Mouse (Mus musculus): ENCODE measurements around the gene Hecw2.

Hecw2 gene

DNA sequence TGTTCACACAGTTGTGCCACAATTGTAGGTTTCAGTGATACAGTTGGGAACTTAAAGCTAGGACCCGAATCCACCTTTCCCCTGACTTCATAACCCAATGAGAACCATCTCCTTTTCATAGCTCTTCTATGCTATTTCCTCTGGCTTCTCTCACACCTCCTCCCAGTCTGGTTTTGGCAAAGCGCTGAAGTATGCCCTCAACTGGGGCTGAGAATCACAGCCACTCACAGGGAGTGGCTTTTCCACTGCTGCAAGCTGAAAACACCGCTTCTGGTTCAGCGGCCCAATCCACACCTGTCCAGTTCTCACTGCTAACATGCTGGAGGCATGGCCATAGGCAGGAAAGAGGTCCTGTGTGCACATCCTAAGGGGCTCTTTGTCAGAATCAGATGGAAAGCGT lies 300.7 kb downstream of the Hecw2 start:
- DNase-seq (ENCODE audit: low spot score in 2 of 2) = no peak

DNA sequence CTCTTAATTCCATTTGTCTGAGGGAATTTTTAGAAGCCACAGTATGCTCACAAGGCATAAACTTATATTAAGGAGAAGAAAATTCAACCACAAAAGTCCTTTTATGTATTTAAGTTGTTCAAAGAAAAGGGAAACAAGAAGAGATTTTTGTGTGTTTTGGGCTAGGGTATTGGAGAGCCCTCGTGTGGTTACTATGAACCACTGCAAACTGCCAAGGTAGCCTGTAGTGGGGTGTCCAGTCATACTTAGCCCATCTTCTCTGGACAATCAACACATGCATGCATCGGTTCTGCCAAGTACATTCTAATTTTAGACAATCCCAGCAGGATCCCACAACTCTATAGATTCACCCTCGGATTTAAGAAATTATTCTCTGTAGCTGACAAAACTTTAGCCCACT lies 304.6 kb downstream of the Hecw2 start:
- no peak for DNase-seq (ENCODE audit: low spot score in 2 of 2)

- DNase-seq (ENCODE audit: low spot score in 2 of 2) = no peak
These were observed 305.2 kb downstream of the Hecw2 start for GRCm38 (mm10) chr1:53889806-53890205.

GRCm38 (mm10) chr1:53882480-53882879 lies 312.5 kb downstream of the Hecw2 start:
- DNase-seq (ENCODE audit: low spot score in 2 of 2) = no peak

DNA sequence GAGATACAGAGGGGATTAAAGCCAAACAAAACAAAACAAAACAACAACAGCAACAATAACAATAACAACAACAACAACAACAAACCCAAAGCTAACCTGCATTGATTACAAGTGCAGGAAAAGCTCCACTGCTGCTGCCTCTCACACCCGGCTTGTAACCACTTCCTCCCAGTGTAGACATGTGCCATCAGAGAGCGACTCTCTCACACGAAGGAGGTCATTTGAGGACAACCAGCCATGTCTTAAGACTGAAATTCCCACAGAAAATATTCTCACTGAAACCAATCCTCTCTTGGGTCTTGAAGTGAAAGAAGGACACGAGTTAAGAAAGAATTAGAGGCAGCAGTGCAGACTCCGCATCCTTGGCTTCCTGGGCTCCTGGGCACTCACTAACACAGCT lies 319.0 kb downstream of the Hecw2 start:
- DNase-seq (ENCODE audit: low spot score in 2 of 2) = no peak

DNA sequence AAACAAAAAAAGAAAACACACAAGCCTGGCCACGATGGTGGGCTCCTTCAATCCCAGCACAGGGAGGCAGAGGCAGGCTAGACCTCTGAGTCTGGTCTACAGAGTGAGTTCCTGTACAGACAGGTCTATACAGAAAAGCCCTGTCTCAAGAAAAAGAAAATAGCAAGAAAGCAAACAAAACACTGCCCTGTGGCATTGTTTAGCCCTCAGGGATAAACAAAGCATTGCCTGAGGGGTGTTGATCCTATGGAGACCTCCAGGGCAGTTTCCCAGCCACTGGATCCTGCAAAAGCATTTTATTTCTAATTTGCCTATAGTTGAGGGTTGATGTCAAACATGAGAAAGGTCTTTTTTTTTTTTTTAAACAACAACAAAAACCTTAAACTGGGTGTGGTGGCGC lies 327.7 kb downstream of the Hecw2 start:
- DNase-seq (ENCODE audit: low spot score in 2 of 2) = no peak

DNA sequence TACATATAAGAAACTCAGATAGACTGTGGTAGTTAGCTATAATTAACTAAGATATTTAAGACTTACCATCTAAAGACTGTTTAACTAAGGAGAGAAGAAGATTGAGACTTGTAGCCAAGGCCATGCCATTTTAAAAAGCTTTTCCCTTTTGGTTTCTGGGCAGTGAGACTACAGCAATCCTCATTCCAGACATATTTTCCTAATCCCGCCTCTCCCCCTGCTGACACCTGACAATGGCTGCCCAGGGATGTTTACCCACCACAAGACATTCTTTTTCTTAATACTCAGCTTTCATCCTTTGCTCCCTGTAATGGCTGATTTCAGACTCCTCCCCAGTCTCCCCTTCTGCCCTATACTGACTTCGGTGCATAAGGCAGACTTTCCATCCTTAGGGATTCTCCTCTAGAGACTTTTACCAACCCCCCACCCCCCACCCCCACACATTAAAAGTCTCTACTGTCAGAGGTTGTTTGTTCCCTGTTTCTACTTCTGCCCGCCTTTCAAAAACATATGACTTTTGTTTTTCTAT lies 328.5 kb downstream of the Hecw2 start:
- DNase-seq (ENCODE audit: low spot score in 2 of 2) = no peak

DNA sequence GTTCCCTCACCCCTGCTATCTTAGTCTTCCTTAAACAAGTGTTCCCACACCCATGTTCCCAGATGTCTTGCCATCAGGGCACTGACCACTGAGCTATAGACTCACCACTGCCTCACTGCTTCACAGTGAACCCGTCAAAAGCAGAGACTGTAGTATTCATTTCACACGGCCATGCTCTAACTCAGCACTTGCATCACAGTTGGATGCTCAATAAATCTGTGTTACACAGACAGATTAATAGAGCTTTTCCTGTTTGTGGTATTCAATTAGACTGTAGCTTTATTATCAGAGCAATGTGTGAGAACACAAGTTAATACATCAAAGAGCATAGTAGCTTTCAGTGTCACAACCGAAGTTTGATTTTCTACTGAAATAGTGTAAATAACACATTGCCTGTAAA lies 330.9 kb downstream of the Hecw2 start:
- no peak for DNase-seq (ENCODE audit: low spot score in 2 of 2)

GRCm38 (mm10) chr1:53860611-53861010 lies 334.4 kb downstream of the Hecw2 start:
- DNase-seq (ENCODE audit: low spot score in 2 of 2) = no peak

- DNase-seq (ENCODE audit: low spot score in 2 of 2) = no peak
These were observed 335.8 kb downstream of the Hecw2 start for GRCm38 (mm10) chr1:53859175-53859574.

DNA sequence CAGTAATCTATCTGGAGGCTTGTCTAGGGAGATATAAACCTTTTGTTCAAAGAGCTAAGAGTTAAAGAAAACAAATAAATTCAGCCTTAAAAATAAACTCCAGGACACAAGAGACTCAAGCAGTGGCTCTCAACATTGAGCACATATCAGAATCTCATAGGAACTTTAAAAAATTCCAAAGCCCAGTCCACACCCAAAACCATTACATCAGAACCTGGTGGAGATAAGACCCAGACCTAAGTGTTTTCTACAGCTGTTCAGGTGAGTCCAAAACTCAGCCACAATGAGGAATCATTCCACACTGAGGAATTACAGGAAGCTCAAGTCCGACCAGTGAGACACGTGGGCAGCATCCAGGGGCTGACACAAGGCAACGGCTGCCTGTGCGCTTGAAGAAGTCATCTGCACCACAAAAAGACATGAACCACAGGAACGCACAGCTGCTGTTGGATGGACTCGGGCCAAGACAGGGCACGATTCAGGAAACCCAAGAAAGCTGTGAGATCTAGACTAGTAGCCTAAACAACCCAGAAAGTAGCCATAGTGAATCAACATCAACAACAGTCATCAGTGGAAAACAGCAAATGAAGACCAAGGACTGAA lies 338.4 kb downstream of the Hecw2 start:
- DNase-seq (ENCODE audit: low spot score in 2 of 2) = no peak

GRCm38 (mm10) chr1:53855732-53856131 lies 339.2 kb downstream of the Hecw2 start:
- DNase-seq (ENCODE audit: low spot score in 2 of 2) = no peak

GRCm38 (mm10) chr1:53852086-53852610 lies 342.8 kb downstream of the Hecw2 start:
- no peak for DNase-seq (ENCODE audit: low spot score in 2 of 2)

- DNase-seq (ENCODE audit: low spot score in 2 of 2) = no peak
These were observed 343.6 kb downstream of the Hecw2 start for GRCm38 (mm10) chr1:53851334-53851733.

- no peak for DNase-seq (ENCODE audit: low spot score in 2 of 2)
These were observed 344.1 kb downstream of the Hecw2 start for GRCm38 (mm10) chr1:53850891-53851290.

DNA sequence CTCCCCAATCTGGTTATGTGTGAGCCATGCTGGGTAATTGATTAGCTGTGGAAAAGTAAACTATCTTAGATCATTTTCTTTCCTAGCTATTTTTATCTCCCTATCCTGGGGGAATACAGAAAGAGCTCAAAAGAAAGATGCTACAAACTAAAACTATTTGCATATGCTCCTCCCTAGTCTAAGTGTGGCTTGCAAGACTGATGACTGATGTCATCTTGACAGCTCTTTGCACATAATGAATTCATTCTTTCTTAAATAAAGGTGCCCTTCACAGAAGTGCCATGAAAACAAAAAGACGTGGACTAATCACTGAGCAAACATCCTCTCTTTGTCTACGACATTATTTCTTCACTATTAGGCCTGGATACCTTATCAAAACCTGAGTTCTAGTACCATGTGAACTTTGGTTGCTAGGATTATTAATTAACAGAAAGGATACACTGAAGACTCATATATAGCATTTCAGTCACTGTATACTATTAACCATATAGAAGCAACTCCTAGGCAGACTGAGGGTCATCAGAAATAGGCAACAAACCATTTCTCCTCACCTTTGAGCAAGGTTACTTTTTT lies 348.2 kb downstream of the Hecw2 start:
- DNase-seq (ENCODE audit: low spot score in 2 of 2) = no peak

- peak in 1 of 2 experiments; percentile 32 for DNase-seq (ENCODE audit: low spot score in 2 of 2)
These were observed 349.1 kb downstream of the Hecw2 start for GRCm38 (mm10) chr1:53845854-53846253.

- no peak for DNase-seq (ENCODE audit: low spot score in 2 of 2)
These were observed 349.9 kb downstream of the Hecw2 start for GRCm38 (mm10) chr1:53844914-53845612.

DNA sequence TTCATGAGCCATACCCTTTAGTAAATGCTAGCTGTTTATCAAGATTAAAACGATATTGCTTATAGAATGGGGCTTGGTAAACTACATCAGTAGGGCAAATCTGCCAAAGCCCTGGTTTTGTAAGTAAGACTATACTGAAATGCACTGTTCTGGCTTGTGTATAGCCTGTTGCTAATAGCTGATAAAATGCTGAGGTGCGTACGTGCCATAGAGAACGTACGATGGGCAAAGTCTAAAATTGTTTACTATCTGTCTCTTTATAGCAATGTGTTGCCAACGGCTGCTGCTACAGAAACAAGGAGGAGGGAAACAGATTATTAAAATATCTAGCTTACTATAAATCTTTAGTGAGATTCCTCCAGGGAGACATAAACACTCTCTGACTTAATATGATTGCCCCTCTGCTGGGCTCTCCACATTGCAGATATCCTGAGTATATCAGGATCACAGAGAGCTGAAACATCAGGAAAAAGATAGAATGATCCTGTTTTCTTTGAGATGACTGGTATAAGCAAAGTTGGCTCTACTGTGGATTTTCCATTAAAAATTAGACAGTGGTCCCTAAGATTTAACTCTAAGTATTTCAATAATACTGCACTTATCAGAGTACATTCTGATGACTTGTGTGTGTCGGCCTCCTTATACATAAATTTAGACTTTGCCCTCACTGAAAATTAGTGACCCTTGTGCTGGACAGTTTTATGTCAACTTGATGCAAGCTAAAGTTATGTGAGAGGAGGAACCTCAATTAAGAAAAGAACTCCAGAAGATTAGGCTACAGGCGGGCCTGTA lies 350.6 kb downstream of the Hecw2 start:
- no peak for DNase-seq (ENCODE audit: low spot score in 2 of 2)

DNA sequence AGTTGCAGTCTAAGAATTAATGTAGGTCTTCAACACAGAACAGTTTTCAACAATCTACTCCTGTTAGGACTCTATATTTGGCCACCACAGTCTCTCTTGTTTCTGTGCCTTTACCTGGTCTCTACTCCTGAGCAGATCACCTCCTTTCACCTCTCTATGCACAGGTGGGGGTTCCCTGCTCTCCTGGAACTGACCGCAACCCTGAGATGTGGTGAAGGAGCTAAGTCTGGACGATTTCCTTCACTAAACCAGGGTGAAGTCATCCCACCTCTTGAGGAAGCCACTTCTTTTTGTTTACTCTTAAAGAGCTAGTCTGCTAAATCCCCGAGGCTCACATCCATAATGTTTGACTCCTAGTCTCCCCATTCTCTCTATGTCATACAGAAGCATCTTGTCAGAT lies 351.9 kb downstream of the Hecw2 start:
- no peak for DNase-seq (ENCODE audit: low spot score in 2 of 2)

DNA sequence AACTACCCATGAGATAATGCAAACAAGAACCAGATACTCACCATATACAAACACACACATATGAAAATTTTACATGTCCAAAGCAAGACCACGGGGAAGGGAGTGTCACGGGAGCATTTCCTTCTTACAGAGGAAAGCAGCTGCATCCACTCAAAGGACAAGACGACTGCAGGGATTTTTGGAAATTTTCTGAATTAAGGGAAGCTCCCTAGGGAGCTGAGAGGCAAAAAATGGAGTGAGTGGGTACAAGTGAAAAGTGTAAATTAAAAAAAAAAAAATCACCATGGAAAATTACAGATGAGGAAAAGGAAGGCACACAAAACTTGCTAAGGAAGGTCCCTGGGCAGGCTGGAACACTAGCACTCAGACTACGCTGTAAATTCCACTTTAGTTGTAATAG lies 353.9 kb downstream of the Hecw2 start:
- DNase-seq (ENCODE audit: low spot score in 2 of 2) = no peak

DNA sequence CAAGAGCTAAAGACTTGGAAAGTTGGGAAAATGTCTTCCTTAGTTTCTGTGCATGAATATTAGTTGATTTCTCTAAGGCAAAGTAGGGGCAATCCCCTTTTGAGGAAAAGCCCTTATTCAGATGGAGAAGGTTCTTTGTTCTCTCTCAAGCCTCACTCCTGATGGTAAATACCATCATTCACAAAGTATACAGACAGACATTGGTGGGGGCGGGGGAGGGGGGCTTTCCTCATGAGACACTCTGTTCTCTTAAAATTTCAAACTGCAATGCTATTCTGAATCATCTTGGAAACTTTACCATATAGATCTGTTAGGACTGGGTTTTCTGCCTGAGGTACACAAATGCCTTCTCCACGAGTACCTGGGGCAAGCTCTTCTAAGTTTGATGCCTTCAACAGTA lies 355.6 kb downstream of the Hecw2 start:
- no peak for DNase-seq (ENCODE audit: low spot score in 2 of 2)

Measured in urinary bladder, adult 18-20 months (tissue).